Mouse (Mus musculus): ENCODE results near the gene Ubap2l.

DNA sequence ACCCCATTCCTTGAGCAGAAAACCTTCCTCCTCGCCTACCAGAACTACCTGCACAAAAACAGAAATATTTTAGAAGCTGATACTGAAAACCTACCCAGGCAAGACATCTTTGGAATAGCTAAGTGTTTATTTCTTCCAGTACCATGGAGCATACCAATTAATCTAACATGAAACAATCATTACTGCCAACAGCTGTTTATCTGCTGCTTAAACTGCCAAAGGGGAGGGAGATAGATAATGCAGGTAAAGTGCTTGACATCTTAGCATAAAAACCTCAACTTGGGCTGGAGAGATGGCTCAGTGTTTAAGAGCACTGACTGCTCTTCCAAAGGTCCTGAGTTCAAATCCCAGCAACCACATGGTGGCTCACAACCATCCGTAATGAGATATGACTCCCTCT, 17.8 kb downstream of the Ubap2l start:
- TF ChIP-seq EP300 (IDR thresholded peaks at IDR 0.05; ENCODE audit: insufficient read depth, low read depth, low read length), result no peak
- no peak for TF ChIP-seq CTCF (IDR thresholded peaks at IDR 0.05)

All from heart, adult 2 months (tissue).